Mouse (Mus musculus): ENCODE results near the gene Gm17482. TPM values are rescaled to one million over a fixed set of nuclear protein-coding genes. Genes with fewer than 3 reads are reported as not detected.

Gene Gm17482
- polyA plus RNA-seq, 1 experiment from 2014 or later: not detected

GRCm38 (mm10) chr6:115241131-115241699 lies 14.1 kb downstream of the Gm17482 start:
- Histone ChIP-seq H3K36me3 (ENCODE audit: control insufficient read depth, insufficient read depth, low read length) (no peaks in the 10 kb centered on the region), H3K27me3 (ENCODE audit: control insufficient read depth, insufficient read depth, low read length) (no peaks in the 10 kb centered on the region), H3K9ac (ENCODE audit: low read length) (no peak overlapping the region), H3K9me3 (ENCODE audit: control insufficient read depth, low read length) (no peaks in the 10 kb centered on the region), H3K4me3 (ENCODE audit: low read depth, low read length) (no peak overlapping the region), H3K4me1 (replicated peaks; ENCODE audit: control insufficient read depth, insufficient read depth) (no peaks in the 10 kb centered on the region), H3K27ac (replicated peaks) (no peak overlapping the region), H3K4me2 (replicated peaks; ENCODE audit: low read depth) (no peak overlapping the region)
- DNase-seq (ENCODE audit: low spot score) (no peak), ATAC-seq (ENCODE audit: low FRiP score, low TSS enrichment) (no peak)
- WGBS: 62% methylated on average over 3 of the region's 3 CpGs
- TF ChIP-seq CTCF (IDR thresholded peaks at IDR 0.05; ENCODE audit: low read depth) (no peak), EP300 (optimal IDR thresholded peaks at IDR 0.05) (no peak)

GRCm38 (mm10) chr6:115241939-115242338 lies 14.8 kb downstream of the Gm17482 start:
- Histone ChIP-seq H3K9ac (ENCODE audit: low read length) (no peak overlapping the region), H3K4me1 (replicated peaks; ENCODE audit: control insufficient read depth, insufficient read depth) (no peaks in the 10 kb centered on the region), H3K4me2 (replicated peaks; ENCODE audit: low read depth) (no peak overlapping the region), H3K27me3 (ENCODE audit: control insufficient read depth, insufficient read depth, low read length) (no peaks in the 10 kb centered on the region), H3K27ac (replicated peaks) (no peak overlapping the region), H3K36me3 (ENCODE audit: control insufficient read depth, insufficient read depth, low read length) (no peaks in the 10 kb centered on the region), H3K4me3 (ENCODE audit: low read depth, low read length) (no peak overlapping the region), H3K9me3 (ENCODE audit: control insufficient read depth, low read length) (no peaks in the 10 kb centered on the region)
- TF ChIP-seq CTCF (IDR thresholded peaks at IDR 0.05; ENCODE audit: low read depth) (no peak), EP300 (optimal IDR thresholded peaks at IDR 0.05) (no peak)
- ATAC-seq (ENCODE audit: low FRiP score, low TSS enrichment) (peak; percentile 45; the same call in 1 of the 2 replicates), DNase-seq (ENCODE audit: low spot score) (no peak)
- WGBS: 75% methylated on average over 3 of the region's 3 CpGs

- ATAC-seq (ENCODE audit: low FRiP score, low TSS enrichment): no peak
These were observed 17.1 kb downstream of the Gm17482 start for GRCm38 (mm10) chr6:115244222-115244621.

GRCm38 (mm10) chr6:115245500-115246058 lies 18.4 kb downstream of the Gm17482 start:
- no peak for ATAC-seq (ENCODE audit: low FRiP score, low TSS enrichment)

More at GRCm38 (mm10) chr6:115244222-115244621, 17.1 kb downstream of the Gm17482 start:
- H3K36me3 ChIP-seq (ENCODE audit: control insufficient read depth, insufficient read depth, low read length): no peaks in the 10 kb centered on the region
- 81% methylated on average over 2 of the region's 2 CpGs for WGBS
- no peaks in the 10 kb centered on the region for H3K9me3 ChIP-seq (ENCODE audit: control insufficient read depth, low read length)
- no peak overlapping the region for H3K4me2 ChIP-seq (replicated peaks; ENCODE audit: low read depth)
- no peaks in the 10 kb centered on the region for H3K27me3 ChIP-seq (ENCODE audit: control insufficient read depth, insufficient read depth, low read length)
- H3K4me3 ChIP-seq (ENCODE audit: low read depth, low read length): no peak overlapping the region
- no peak for DNase-seq (ENCODE audit: low spot score)
- H3K27ac ChIP-seq (replicated peaks): no peak overlapping the region
- H3K9ac ChIP-seq (ENCODE audit: low read length): no peak overlapping the region
- TF ChIP-seq CTCF (IDR thresholded peaks at IDR 0.05; ENCODE audit: low read depth): peak; percentile 29; the same call in 1 of the 2 replicates
- TF ChIP-seq EP300 (optimal IDR thresholded peaks at IDR 0.05): no peak
- H3K4me1 ChIP-seq (replicated peaks; ENCODE audit: control insufficient read depth, insufficient read depth): no peaks in the 10 kb centered on the region

GRCm38 (mm10) chr6:115251531-115251985 lies 24.4 kb downstream of the Gm17482 start:
- Histone ChIP-seq H3K36me3 (ENCODE audit: control insufficient read depth, insufficient read depth, low read length) (no peaks in the 10 kb centered on the region), H3K27ac (replicated peaks) (no peak overlapping the region), H3K9ac (ENCODE audit: low read length) (no peak overlapping the region; the same call in 1 of the 2 replicates), H3K9me3 (ENCODE audit: control insufficient read depth, low read length) (no peaks in the 10 kb centered on the region), H3K27me3 (ENCODE audit: control insufficient read depth, insufficient read depth, low read length) (no peaks in the 10 kb centered on the region), H3K4me3 (ENCODE audit: low read depth, low read length) (no peak overlapping the region), H3K4me2 (replicated peaks; ENCODE audit: low read depth) (peak overlapping the region; percentile 54), H3K4me1 (replicated peaks; ENCODE audit: control insufficient read depth, insufficient read depth) (0 out of 2 replicates have a peak, but pooled peaks cover 2% of the 10 kb centered on the region)
- TF ChIP-seq CTCF (IDR thresholded peaks at IDR 0.05; ENCODE audit: low read depth) (no peak), EP300 (optimal IDR thresholded peaks at IDR 0.05) (no peak)
- ATAC-seq (ENCODE audit: low FRiP score, low TSS enrichment) (peak; percentile 64), DNase-seq (ENCODE audit: low spot score) (peak; percentile 62)
- WGBS: 7% methylated on average over 13 of the region's 13 CpGs

More at GRCm38 (mm10) chr6:115245500-115246058, 18.4 kb downstream of the Gm17482 start:
- Histone ChIP-seq H3K4me1 (replicated peaks; ENCODE audit: control insufficient read depth, insufficient read depth) (no peaks in the 10 kb centered on the region), H3K4me3 (ENCODE audit: low read depth, low read length) (no peak overlapping the region), H3K9ac (ENCODE audit: low read length) (no peak overlapping the region), H3K36me3 (ENCODE audit: control insufficient read depth, insufficient read depth, low read length) (no peaks in the 10 kb centered on the region), H3K4me2 (replicated peaks; ENCODE audit: low read depth) (no peak overlapping the region), H3K9me3 (ENCODE audit: control insufficient read depth, low read length) (no peaks in the 10 kb centered on the region), H3K27me3 (ENCODE audit: control insufficient read depth, insufficient read depth, low read length) (no peaks in the 10 kb centered on the region), H3K27ac (replicated peaks) (no peak overlapping the region)
- TF ChIP-seq EP300 (optimal IDR thresholded peaks at IDR 0.05): no peak
- TF ChIP-seq CTCF (IDR thresholded peaks at IDR 0.05; ENCODE audit: low read depth): no peak
- DNase-seq (ENCODE audit: low spot score): no peak
- 85% methylated on average over 3 of the region's 3 CpGs for WGBS

Data from stomach, postnatal 0 days (tissue).